Mouse (Mus musculus) embryonic fibroblast, embryonic 13.5 days (primary cell): ENCODE results near the gene Ssh1.

ENCODE experiments used
- CTCF ChIP-seq: IDR thresholded peaks from 2 replicates; pipeline ENCODE4 v1.5.1; 2011; ENCODE audit warnings: mild to moderate bottlenecking, control low read depth, low read length, moderate library complexity, borderline replicate concordance; ENCODE audit not compliant: insufficient read depth
- POLR2A ChIP-seq: IDR thresholded peaks from 2 replicates; pipeline ENCODE4 v1.6.1; 2011; ENCODE audit warnings: low read depth, mild to moderate bottlenecking, control low read depth, low read length, moderate library complexity

DNA sequence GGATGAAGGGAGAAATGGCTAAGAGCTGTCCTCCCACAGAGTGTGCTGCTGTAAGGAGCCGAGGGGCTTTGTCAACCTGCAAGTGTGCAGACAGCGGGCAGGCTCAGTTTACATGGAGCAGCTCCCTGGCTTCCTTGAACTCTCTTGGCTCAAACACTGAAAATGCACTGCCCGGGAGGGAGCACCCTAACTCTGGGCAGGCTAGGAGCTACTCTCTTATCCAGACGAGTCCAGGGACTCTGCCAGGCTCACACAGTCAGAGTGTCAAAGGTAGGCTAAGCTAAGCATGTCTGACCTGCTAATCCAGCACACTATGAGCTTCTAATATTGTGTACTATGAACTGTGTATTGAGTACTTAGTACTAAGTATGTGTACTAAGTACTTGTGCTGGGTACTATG lies 13.3 kb upstream of the Ssh1 start:
- TF ChIP-seq POLR2A (no peak), CTCF (no peak)
